Mouse (Mus musculus) brain, embryonic 14.5 days (tissue): ENCODE results near the gene Stk4.

Source experiments
- CTCF ChIP-seq: fragments of 200-500 bp; IDR thresholded peaks from 2 replicates; pipeline ENCODE4 v1.5.1; 2012; ENCODE audit warnings: inconsistent platforms, mild to moderate bottlenecking, moderate library complexity, borderline replicate concordance; ENCODE audit not compliant: insufficient read depth, insufficient read length; ENCODE audit errors: extremely low read depth
- POLR2A ChIP-seq: fragments of 200-500 bp; IDR thresholded peaks from 2 replicates; pipeline ENCODE4 v1.6.1; 2012; ENCODE audit warnings: mild to moderate bottlenecking, inconsistent platforms, borderline replicate concordance; ENCODE audit not compliant: poor library complexity, insufficient read depth, insufficient read length, severe bottlenecking; ENCODE audit errors: extremely low read depth

- TF ChIP-seq CTCF = no peak
- no peak for TF ChIP-seq POLR2A
Observed at GRCm38 (mm10) chr2:164047197-164047690, 22.9 kb upstream of the Stk4 start.
